ENCODE assay signal across 19 mouse cellular contexts in genomic region chr1:167104956-167105626, GRCm38 (mm10).
DNase-seq lines count a peak whose midpoint lies in the region; ATAC-seq lines count a peak whose summit lies in the region.
"Had no signal": no experiment of that assay in that cellular context is flagged by ENCODE, and none has a peak within 500 bp of the region (broad histone marks: within the 10 kb centered on the region; RNA-seq: fewer than 3 reads in every experiment).

No protein-coding gene starts in this region.

- H3K36me3 ChIP-seq in hindbrain, embryonic 11.5 days (ENCODE audit: control insufficient read depth, insufficient read depth, low read length): no peaks in the 10 kb centered on the region
- H3K36me3 ChIP-seq in hindbrain, embryonic 16.5 days (ENCODE audit: control insufficient read depth, insufficient read depth, low read length): no peaks in the 10 kb centered on the region
- H3K36me3 ChIP-seq in forebrain, embryonic 16.5 days (ENCODE audit: control insufficient read depth, insufficient read depth): no peaks in the 10 kb centered on the region
- no peaks in the 10 kb centered on the region for H3K36me3 ChIP-seq in midbrain, embryonic 15.5 days (replicated peaks)

- H3K4me1 ChIP-seq in hindbrain, embryonic 11.5 days (replicated peaks; ENCODE audit: control insufficient read depth, insufficient read depth, low read length): no peaks in the 10 kb centered on the region
- no peaks in the 10 kb centered on the region for H3K4me1 ChIP-seq in hindbrain, embryonic 16.5 days (ENCODE audit: control insufficient read depth, insufficient read depth, low read depth, low read length)
- H3K4me1 ChIP-seq in forebrain, embryonic 16.5 days (replicated peaks; ENCODE audit: control insufficient read depth, insufficient read depth, low read length): peaks cover 17% of the 10 kb centered on the region
- H3K4me1 ChIP-seq in midbrain, embryonic 15.5 days: peaks cover 13% of the 10 kb centered on the region; the same call in 1 of the 2 replicates

- no peak overlapping the region for H3K4me3 ChIP-seq in hindbrain, embryonic 11.5 days (ENCODE audit: low read depth, low read length)
- no peak overlapping the region for H3K4me3 ChIP-seq in hindbrain, embryonic 16.5 days (ENCODE audit: low read length)
- no peak overlapping the region for H3K4me3 ChIP-seq in forebrain, embryonic 16.5 days (replicated peaks; ENCODE audit: low read length)
- no peak overlapping the region for H3K4me3 ChIP-seq in midbrain, embryonic 15.5 days

- peak; percentile 42 for ATAC-seq in hindbrain, embryonic 11.5 days (ENCODE audit: low FRiP score)
- no peak for ATAC-seq in hindbrain, embryonic 16.5 days
- ATAC-seq in forebrain, embryonic 16.5 days: peak; percentile 42
- peak; percentile 80 for ATAC-seq in midbrain, embryonic 15.5 days (replicated peaks)
- ATAC-seq in megakaryocyte, adult 5-6 weeks (ENCODE audit: poor library complexity, severe bottlenecking): no peak
- ATAC-seq: activated CD4-positive, CD25-positive, alpha-beta regulatory T cell, adult 4 months; inflammation-experienced regulatory T-cells, adult 6 months had no signal

- no peak overlapping the region for H3K9ac ChIP-seq in hindbrain, embryonic 11.5 days (ENCODE audit: low read depth, low read length)
- H3K9ac ChIP-seq in hindbrain, embryonic 16.5 days (ENCODE audit: low read depth, low read length): no peak overlapping the region
- no peak overlapping the region for H3K9ac ChIP-seq in forebrain, embryonic 16.5 days (replicated peaks; ENCODE audit: low read depth, low read length)
- no peak overlapping the region for H3K9ac ChIP-seq in midbrain, embryonic 15.5 days

- H3K27ac ChIP-seq in hindbrain, embryonic 11.5 days (ENCODE audit: low read depth, low read length): no peak overlapping the region
- no peak overlapping the region for H3K27ac ChIP-seq in hindbrain, embryonic 16.5 days (ENCODE audit: low read depth, low read length)
- no peak overlapping the region for H3K27ac ChIP-seq in forebrain, embryonic 16.5 days (ENCODE audit: low read length)
- peak overlapping the region; percentile 70 for H3K27ac ChIP-seq in midbrain, embryonic 15.5 days

- 44% methylated on average over 5 of the region's 5 CpGs for WGBS in hindbrain, embryonic 11.5 days
- 35% methylated on average over 5 of the region's 5 CpGs for WGBS in hindbrain, embryonic 16.5 days
- WGBS in forebrain, embryonic 16.5 days: 32% methylated on average over 5 of the region's 5 CpGs
- 23% methylated on average over 5 of the region's 5 CpGs for WGBS in midbrain, embryonic 15.5 days

- no peaks in the 10 kb centered on the region for H3K27me3 ChIP-seq in hindbrain, embryonic 11.5 days (ENCODE audit: control insufficient read depth, insufficient read depth, low read length)
- H3K27me3 ChIP-seq in hindbrain, embryonic 16.5 days (replicated peaks; ENCODE audit: control insufficient read depth, insufficient read depth, low read length): no peaks in the 10 kb centered on the region
- no peaks in the 10 kb centered on the region for H3K27me3 ChIP-seq in forebrain, embryonic 16.5 days (replicated peaks; ENCODE audit: control insufficient read depth, insufficient read depth, low read length)
- no peaks in the 10 kb centered on the region for H3K27me3 ChIP-seq in midbrain, embryonic 15.5 days (replicated peaks)

- no peaks in the 10 kb centered on the region for H3K9me3 ChIP-seq in hindbrain, embryonic 11.5 days (ENCODE audit: control insufficient read depth, low read length)
- H3K9me3 ChIP-seq in hindbrain, embryonic 16.5 days (ENCODE audit: control insufficient read depth, low read length): no peaks in the 10 kb centered on the region
- no peaks in the 10 kb centered on the region for H3K9me3 ChIP-seq in forebrain, embryonic 16.5 days (ENCODE audit: control insufficient read depth, low read length)
- H3K9me3 ChIP-seq in midbrain, embryonic 15.5 days: no peaks in the 10 kb centered on the region

- DNase-seq in hindbrain, embryonic 11.5 days (ENCODE audit: low spot score): no peak
- DNase-seq in embryo, embryonic 10.5 days (ENCODE audit: low spot score): peak; percentile 26
- DNase-seq in layer of hippocampus, adult 8-10 months (ENCODE audit: low spot score in 2 of 2): no peak
- DNase-seq: adrenal gland, postnatal 36 days; cerebellum, adult 9-10 months; gastrocnemius, postnatal 25 days; heart, postnatal 14 days; kidney, adult 9 months; kidney, postnatal 4 days; lung, adult 2 months; lung, postnatal 36 days; thymus, postnatal 4 days had no signal

- H3K4me2 ChIP-seq in hindbrain, embryonic 11.5 days (replicated peaks; ENCODE audit: low read depth, low read length): no peak overlapping the region
- no peak overlapping the region for H3K4me2 ChIP-seq in hindbrain, embryonic 16.5 days (ENCODE audit: low read length)
- H3K4me2 ChIP-seq in forebrain, embryonic 16.5 days (ENCODE audit: low read length): no peak overlapping the region
- no peak overlapping the region for H3K4me2 ChIP-seq in midbrain, embryonic 15.5 days
- H3K4me2 ChIP-seq: liver, embryonic 11.5 days had no signal

Comparison
In these comparisons a context has a peak if more than half of its experiments do, and no peak if none do; other contexts are left out.
1. ATAC-seq: peak in hindbrain, embryonic 11.5 days (single experiment), forebrain, embryonic 16.5 days (single experiment) and midbrain, embryonic 15.5 days (single experiment); none in hindbrain, embryonic 16.5 days (single experiment) and megakaryocyte, adult 5-6 weeks (single experiment).